Mouse (Mus musculus): ENCODE results near the gene Kcnq2. TPM values are rescaled to one million over a fixed set of nuclear protein-coding genes. Genes with fewer than 3 reads are reported as not detected.

Gene Kcnq2
- polyA plus RNA-seq, 1 experiment from 2014 or later, result 0.08 TPM

GRCm38 (mm10) chr2:181048986-181049385 lies 86.1 kb downstream of the Kcnq2 start:
- H3K27me3 ChIP-seq (replicated peaks), result peaks cover 6% of the 10 kb centered on the region; the same call in 1 of the 2 replicates
- no peaks in the 10 kb centered on the region for H3K36me3 ChIP-seq
- no peak overlapping the region for H3K4me2 ChIP-seq
- H3K9ac ChIP-seq, result no peak overlapping the region
- H3K4me3 ChIP-seq, result no peak overlapping the region
- H3K9me3 ChIP-seq (replicated peaks), result no peaks in the 10 kb centered on the region
- 56% methylated on average over 9 of the region's 9 CpGs for WGBS (ENCODE audit: insufficient replicate concordance)
- H3K27ac ChIP-seq, result no peak overlapping the region
- H3K4me1 ChIP-seq, result no peaks in the 10 kb centered on the region
- ATAC-seq, result no peak

- no peak overlapping the region for H3K9ac ChIP-seq
- H3K36me3 ChIP-seq, result no peaks in the 10 kb centered on the region
- H3K27ac ChIP-seq, result no peak overlapping the region
- H3K4me1 ChIP-seq, result no peaks in the 10 kb centered on the region
- no peaks in the 10 kb centered on the region for H3K9me3 ChIP-seq (replicated peaks)
- no peak for ATAC-seq
- 59% methylated on average over 7 of the region's 7 CpGs for WGBS (ENCODE audit: insufficient replicate concordance)
- H3K27me3 ChIP-seq (replicated peaks), result peaks cover 6% of the 10 kb centered on the region; the same call in 1 of the 2 replicates
- H3K4me2 ChIP-seq, result no peak overlapping the region
- no peak overlapping the region for H3K4me3 ChIP-seq
Measured at GRCm38 (mm10) chr2:181048252-181048945, 86.7 kb downstream of the Kcnq2 start.

- no peak for ATAC-seq
- H3K36me3 ChIP-seq, result no peaks in the 10 kb centered on the region
- 30% methylated on average over 3 of the region's 3 CpGs for WGBS (ENCODE audit: insufficient replicate concordance)
Measured at GRCm38 (mm10) chr2:181044001-181044400, 91.1 kb downstream of the Kcnq2 start.

GRCm38 (mm10) chr2:181043437-181043836 lies 91.7 kb downstream of the Kcnq2 start, which contains the start of gene Chrna4:
Chrna4 (minus strand) TSS chr2:181043546.
- H3K9me3 ChIP-seq (replicated peaks), result no peaks in the 10 kb centered on the region
- H3K36me3 ChIP-seq, result no peaks in the 10 kb centered on the region
- no peaks in the 10 kb centered on the region for H3K4me1 ChIP-seq
- no peak for ATAC-seq
- H3K27me3 ChIP-seq (replicated peaks), result peaks cover 52% of the 10 kb centered on the region
- H3K4me3 ChIP-seq, result no peak within 1 kb of the TSS
- no peak within 1 kb of the TSS for H3K4me2 ChIP-seq
- no peak within 1 kb of the TSS for H3K27ac ChIP-seq
- WGBS (ENCODE audit: insufficient replicate concordance), result 43% methylated on average over 3 of the region's 3 CpGs
- no peak within 1 kb of the TSS for H3K9ac ChIP-seq

More at GRCm38 (mm10) chr2:181044001-181044400, 91.1 kb downstream of the Kcnq2 start:
- Histone ChIP-seq H3K9ac (no peak overlapping the region), H3K27me3 (replicated peaks) (peaks cover 46% of the 10 kb centered on the region), H3K9me3 (replicated peaks) (no peaks in the 10 kb centered on the region), H3K4me2 (no peak overlapping the region), H3K4me1 (no peaks in the 10 kb centered on the region), H3K27ac (no peak overlapping the region), H3K4me3 (no peak overlapping the region)

- Histone ChIP-seq H3K4me1 (no peaks in the 10 kb centered on the region), H3K27me3 (replicated peaks) (peaks cover 62% of the 10 kb centered on the region), H3K27ac (no peak overlapping the region), H3K4me3 (no peak overlapping the region), H3K4me2 (no peak overlapping the region), H3K9me3 (replicated peaks) (no peaks in the 10 kb centered on the region), H3K9ac (no peak overlapping the region), H3K36me3 (no peaks in the 10 kb centered on the region)
- ATAC-seq, result no peak; the same call in 1 of the 2 replicates
Measured at GRCm38 (mm10) chr2:181042376-181042775, 92.7 kb downstream of the Kcnq2 start.

GRCm38 (mm10) chr2:181041941-181042340 lies 93.2 kb downstream of the Kcnq2 start:
- no peak; the same call in 1 of the 2 replicates for ATAC-seq
- Histone ChIP-seq H3K27me3 (replicated peaks) (peaks cover 66% of the 10 kb centered on the region), H3K27ac (no peak overlapping the region), H3K4me3 (no peak overlapping the region), H3K4me1 (no peaks in the 10 kb centered on the region), H3K4me2 (no peak overlapping the region), H3K9me3 (replicated peaks) (no peaks in the 10 kb centered on the region), H3K9ac (no peak overlapping the region), H3K36me3 (no peaks in the 10 kb centered on the region)
- 8% methylated on average over 7 of the region's 7 CpGs for WGBS (ENCODE audit: insufficient replicate concordance)

- ATAC-seq, result no peak
- Histone ChIP-seq H3K4me1 (no peaks in the 10 kb centered on the region), H3K9ac (no peak overlapping the region), H3K36me3 (no peaks in the 10 kb centered on the region), H3K9me3 (replicated peaks) (no peaks in the 10 kb centered on the region), H3K4me3 (peak overlapping the region; percentile 48), H3K27ac (no peak overlapping the region), H3K27me3 (replicated peaks) (peaks cover 88% of the 10 kb centered on the region), H3K4me2 (peak overlapping the region; percentile 59)
- 3% methylated on average over 16 of the region's 16 CpGs for WGBS (ENCODE audit: insufficient replicate concordance)
Measured at GRCm38 (mm10) chr2:181039356-181039680, 95.8 kb downstream of the Kcnq2 start.

- no peak overlapping the region for H3K9ac ChIP-seq
- H3K9me3 ChIP-seq (replicated peaks), result no peaks in the 10 kb centered on the region
- no peaks in the 10 kb centered on the region for H3K36me3 ChIP-seq
- 3% methylated on average over 60 of the region's 63 CpGs for WGBS (ENCODE audit: insufficient replicate concordance)
- ATAC-seq, result no peak
- H3K4me2 ChIP-seq, result peak overlapping the region; percentile 59
- H3K27ac ChIP-seq, result no peak overlapping the region
- peaks cover 92% of the 10 kb centered on the region for H3K27me3 ChIP-seq (replicated peaks)
- H3K4me3 ChIP-seq, result peak overlapping the region; percentile 48
- H3K4me1 ChIP-seq, result no peaks in the 10 kb centered on the region
Measured at GRCm38 (mm10) chr2:181038644-181039355, 96.3 kb downstream of the Kcnq2 start.

GRCm38 (mm10) chr2:181036561-181036960 lies 98.5 kb downstream of the Kcnq2 start:
- H3K4me3 ChIP-seq, result no peak overlapping the region
- peaks cover 89% of the 10 kb centered on the region for H3K27me3 ChIP-seq (replicated peaks)
- H3K9ac ChIP-seq, result no peak overlapping the region
- no peak overlapping the region for H3K27ac ChIP-seq
- no peak for ATAC-seq
- WGBS (ENCODE audit: insufficient replicate concordance), result 51% methylated on average over 6 of the region's 6 CpGs
- H3K4me1 ChIP-seq, result no peaks in the 10 kb centered on the region
- no peak overlapping the region for H3K4me2 ChIP-seq
- H3K36me3 ChIP-seq, result no peaks in the 10 kb centered on the region
- H3K9me3 ChIP-seq (replicated peaks), result no peaks in the 10 kb centered on the region

GRCm38 (mm10) chr2:181035186-181035585 lies 99.9 kb downstream of the Kcnq2 start:
- no peaks in the 10 kb centered on the region for H3K4me1 ChIP-seq
- H3K36me3 ChIP-seq, result no peaks in the 10 kb centered on the region
- WGBS (ENCODE audit: insufficient replicate concordance), result 58% methylated on average over 7 of the region's 7 CpGs
- peaks cover 81% of the 10 kb centered on the region for H3K27me3 ChIP-seq (replicated peaks)
- H3K9ac ChIP-seq, result no peak overlapping the region
- H3K27ac ChIP-seq, result no peak overlapping the region
- H3K4me2 ChIP-seq, result no peak overlapping the region
- H3K9me3 ChIP-seq (replicated peaks), result no peaks in the 10 kb centered on the region
- ATAC-seq, result no peak
- no peak overlapping the region for H3K4me3 ChIP-seq

GRCm38 (mm10) chr2:181033310-181033709 lies 101.8 kb downstream of the Kcnq2 start:
- Histone ChIP-seq H3K27me3 (replicated peaks) (peaks cover 62% of the 10 kb centered on the region), H3K36me3 (no peaks in the 10 kb centered on the region), H3K9ac (no peak overlapping the region), H3K4me2 (no peak overlapping the region), H3K4me1 (no peaks in the 10 kb centered on the region), H3K4me3 (no peak overlapping the region), H3K27ac (no peak overlapping the region), H3K9me3 (replicated peaks) (no peaks in the 10 kb centered on the region)
- 58% methylated on average over 6 of the region's 6 CpGs for WGBS (ENCODE audit: insufficient replicate concordance)
- ATAC-seq, result no peak

GRCm38 (mm10) chr2:181032407-181032806 lies 102.7 kb downstream of the Kcnq2 start:
- 22% methylated on average over 5 of the region's 5 CpGs for WGBS (ENCODE audit: insufficient replicate concordance)
- Histone ChIP-seq H3K9ac (no peak overlapping the region), H3K9me3 (replicated peaks) (no peaks in the 10 kb centered on the region), H3K4me2 (no peak overlapping the region), H3K4me1 (no peaks in the 10 kb centered on the region), H3K36me3 (no peaks in the 10 kb centered on the region), H3K4me3 (no peak overlapping the region), H3K27me3 (replicated peaks) (peaks cover 53% of the 10 kb centered on the region), H3K27ac (no peak overlapping the region)
- no peak for ATAC-seq

Data from liver, embryonic 12.5 days (tissue).